Mouse (Mus musculus): Measurements from ENCODE around the gene Uba3.

Uba3 gene

DNA sequence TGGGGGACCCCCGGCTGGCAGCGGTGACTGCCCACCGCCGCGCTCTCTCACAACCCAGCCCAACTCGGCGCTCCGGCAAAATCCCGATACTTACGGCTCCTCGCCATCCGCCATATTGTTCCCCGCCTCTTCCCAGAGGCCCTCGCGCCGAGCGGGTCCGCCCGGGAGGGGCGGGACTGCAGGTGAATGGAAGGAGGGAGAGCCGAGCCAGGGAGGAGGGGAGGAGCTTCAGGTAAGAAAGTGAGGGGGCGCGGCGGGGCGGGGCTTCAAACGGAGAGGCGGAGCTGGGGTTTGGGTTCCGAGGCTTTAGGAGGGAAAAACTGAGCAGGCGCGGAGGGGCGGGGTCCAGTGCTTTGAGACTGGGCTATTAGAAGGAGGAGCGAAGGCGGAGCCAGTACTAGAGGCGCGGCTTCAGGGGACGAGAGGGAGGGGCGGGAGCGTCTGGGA lies at the start of gene Uba3:
Gene Uba3, minus strand, starts transcription at position 209 of the 447 bp plus-strand sequence.
- in situ Hi-C loops (cut with MseI, MboI): no loop called here

DNA sequence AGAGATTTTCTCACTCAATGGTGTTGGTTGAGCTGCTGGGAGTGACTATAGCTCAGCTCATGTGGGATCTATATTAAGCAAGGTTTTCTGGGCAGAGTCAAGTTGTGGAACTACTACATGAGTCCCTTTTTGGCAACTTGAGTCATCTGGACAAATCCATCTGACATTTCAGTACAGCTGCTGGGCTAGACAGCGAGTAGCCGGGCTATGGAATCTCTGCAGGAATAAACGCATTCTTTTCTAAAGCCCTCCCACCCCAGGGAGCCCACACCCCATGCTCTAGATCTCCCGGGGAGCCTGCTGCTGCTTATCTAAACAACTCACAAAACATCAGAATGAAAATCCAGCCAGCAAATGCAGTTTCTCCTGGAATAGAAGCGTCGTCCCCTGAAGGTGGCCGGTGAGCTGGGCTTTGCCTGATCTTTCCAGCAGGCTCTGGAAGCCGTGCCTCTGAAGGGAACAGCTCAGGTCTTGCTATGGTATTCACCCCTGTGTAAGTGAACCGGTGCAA lies 47.3 kb upstream of the Uba3 start, which contains the start of gene Lmod3:
Gene Lmod3, minus strand, starts transcription at position 49 of the 511 bp plus-strand sequence.
- in situ Hi-C loops (cut with MseI, MboI): loop anchor here (10.0 to 25.0 kb wide), 2 partner anchors 272 to 485 kb away; no protein-coding TSS in a partner anchor

DNA sequence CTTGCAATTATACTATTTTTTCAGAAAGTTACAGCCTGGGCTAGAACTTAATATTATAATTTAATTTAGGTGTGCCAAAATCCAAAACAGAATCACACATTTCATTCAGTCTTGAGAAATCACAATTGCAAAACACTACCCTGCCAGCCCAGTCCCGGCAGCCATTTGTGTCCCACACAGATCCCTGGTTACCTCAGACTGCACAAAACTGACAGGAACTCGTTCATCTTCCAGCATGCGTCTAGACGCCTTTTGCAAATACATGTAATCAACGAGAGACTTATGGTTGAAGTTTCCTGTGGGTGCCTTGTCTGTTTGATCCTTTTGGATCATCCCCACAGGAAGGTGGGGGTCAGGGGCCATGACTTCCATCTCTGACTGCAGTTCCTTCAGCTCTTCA lies 46.6 kb upstream of the Uba3 start:
- in situ Hi-C loops (cut with MseI, MboI): loop anchor here (10.0 to 25.0 kb wide), 2 partner anchors 273 to 485 kb away; no protein-coding TSS in a partner anchor

GRCm38 (mm10) chr6:97250966-97251365 lies 45.5 kb upstream of the Uba3 start:
- in situ Hi-C loops (cut with MseI, MboI): loop anchor here (10.0 to 25.0 kb wide), 2 partner anchors 274 to 486 kb away; no protein-coding TSS in a partner anchor

GRCm38 (mm10) chr6:97245200-97245599 lies 39.8 kb upstream of the Uba3 start:
- in situ Hi-C loops (cut with MseI, MboI): no loop called here

- in situ Hi-C loops (cut with MseI, MboI): no loop called here
Observed at GRCm38 (mm10) chr6:97242522-97242921, 37.1 kb upstream of the Uba3 start.

GRCm38 (mm10) chr6:97240092-97240491 lies 34.6 kb upstream of the Uba3 start:
- in situ Hi-C loops (cut with MseI, MboI): no loop called here

- in situ Hi-C loops (cut with MseI, MboI): no loop called here
Observed at GRCm38 (mm10) chr6:97239360-97239759, 33.9 kb upstream of the Uba3 start.

GRCm38 (mm10) chr6:97236088-97236487 lies 30.6 kb upstream of the Uba3 start:
- in situ Hi-C loops (cut with MseI, MboI): no loop called here

- in situ Hi-C loops (cut with MseI, MboI): no loop called here
Observed at GRCm38 (mm10) chr6:97234911-97235668, 29.6 kb upstream of the Uba3 start.

DNA sequence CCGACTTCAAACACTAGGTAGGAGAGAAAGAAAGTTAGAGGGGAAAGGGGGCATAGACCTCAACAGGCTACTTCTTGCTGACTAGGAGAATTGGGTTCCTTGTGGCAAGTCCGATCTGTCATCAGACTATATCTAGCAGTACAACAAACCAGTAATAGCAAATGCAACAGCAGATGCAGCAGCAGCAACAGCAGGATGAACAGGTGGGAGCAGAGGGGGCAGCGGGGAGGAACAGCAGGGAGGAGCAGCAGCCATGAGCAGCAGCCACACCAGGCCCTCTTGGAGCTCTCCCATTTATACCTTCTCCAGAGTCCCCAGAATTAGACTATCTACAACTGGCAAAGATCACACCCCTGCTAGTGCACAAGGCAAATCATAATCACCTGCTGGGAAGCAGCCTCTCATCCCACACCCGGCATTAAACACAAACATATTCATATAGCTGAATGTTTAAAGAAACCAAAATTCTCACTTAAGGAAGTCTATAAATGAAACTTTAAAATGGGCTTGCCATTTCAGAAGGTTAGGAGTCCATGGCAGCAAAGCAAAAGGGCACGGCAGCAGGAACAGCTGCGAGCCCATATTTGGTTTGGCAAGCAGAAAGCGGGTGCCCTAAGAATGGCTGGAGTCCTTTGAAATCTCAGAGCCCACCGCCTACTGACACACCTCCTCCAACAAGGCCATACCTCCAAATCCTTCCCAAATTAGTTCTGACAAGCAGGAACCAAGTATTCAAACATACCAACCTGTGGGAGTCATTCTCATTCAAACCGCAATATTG lies 21.8 kb upstream of the Uba3 start:
- in situ Hi-C loops (cut with MseI, MboI): no loop called here

GRCm38 (mm10) chr6:97226083-97226491 lies 20.6 kb upstream of the Uba3 start:
- in situ Hi-C loops (cut with MseI, MboI): no loop called here

DNA sequence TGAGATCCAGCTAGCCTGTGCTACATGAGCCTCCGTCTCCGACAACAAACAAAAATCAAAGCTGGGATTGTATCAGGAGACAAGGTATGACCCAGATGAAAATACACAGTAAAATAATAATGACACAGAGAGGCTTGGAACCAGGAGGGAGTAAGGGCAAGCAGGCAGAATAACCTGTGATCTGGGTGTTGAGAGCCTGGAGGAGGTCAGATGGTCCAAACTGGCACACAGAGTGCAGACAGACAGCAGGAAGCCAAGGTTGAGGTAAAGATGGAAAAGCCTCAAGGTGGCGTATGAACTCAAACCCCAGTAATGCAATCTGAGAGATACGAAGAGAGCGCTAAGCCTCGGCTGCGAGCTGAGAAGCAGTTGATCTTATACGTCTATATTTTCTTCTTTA lies 19.1 kb upstream of the Uba3 start:
- in situ Hi-C loops (cut with MseI, MboI): no loop called here

- in situ Hi-C loops (cut with MseI, MboI): no loop called here
Observed at GRCm38 (mm10) chr6:97223566-97223965, 18.1 kb upstream of the Uba3 start.

DNA sequence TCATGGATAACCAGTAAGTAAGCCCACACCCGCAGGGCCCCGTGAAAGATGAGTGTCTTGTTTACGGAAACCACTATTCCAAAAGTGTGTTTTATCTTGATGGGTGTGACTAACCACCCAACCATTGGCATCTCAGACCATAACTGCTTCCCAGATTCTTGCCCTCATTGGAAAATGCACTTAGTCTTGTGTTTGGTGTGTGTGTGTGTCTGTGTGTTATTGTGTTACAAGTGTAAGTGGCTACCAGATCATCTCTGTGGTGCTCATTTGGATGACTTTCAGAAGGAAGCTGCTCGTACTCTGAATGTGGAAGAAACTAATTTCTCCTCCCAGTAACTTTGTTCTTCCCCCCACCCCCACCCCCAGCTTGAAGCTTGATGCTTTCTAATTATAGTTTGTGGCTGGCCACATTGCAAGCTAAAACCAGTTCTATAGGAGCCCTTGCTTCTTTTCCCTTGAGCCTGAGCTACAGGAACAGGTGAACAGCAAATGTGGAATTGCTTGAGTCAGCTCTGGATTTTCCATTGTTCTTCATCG lies 17.6 kb upstream of the Uba3 start:
- in situ Hi-C loops (cut with MseI, MboI): no loop called here

DNA sequence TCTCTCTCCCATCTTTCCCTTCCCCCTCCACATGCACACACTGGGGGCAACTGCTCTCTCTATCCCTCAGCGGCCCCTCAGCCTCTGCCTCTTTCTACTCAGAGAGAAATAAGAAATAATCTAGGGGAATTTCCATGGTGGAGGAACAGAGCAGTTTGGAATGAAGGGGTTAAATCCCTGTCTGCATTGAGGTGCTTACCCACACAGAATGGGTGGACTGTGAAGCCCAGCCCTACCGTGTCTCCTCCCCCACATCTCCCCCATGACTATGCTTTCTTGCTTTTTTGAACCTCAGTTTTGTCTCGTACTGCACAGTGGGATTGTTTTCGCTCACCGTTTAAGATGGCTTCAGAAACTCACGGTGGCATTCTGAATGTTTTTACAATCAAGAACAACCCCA lies 16.9 kb upstream of the Uba3 start:
- in situ Hi-C loops (cut with MseI, MboI): no loop called here

DNA sequence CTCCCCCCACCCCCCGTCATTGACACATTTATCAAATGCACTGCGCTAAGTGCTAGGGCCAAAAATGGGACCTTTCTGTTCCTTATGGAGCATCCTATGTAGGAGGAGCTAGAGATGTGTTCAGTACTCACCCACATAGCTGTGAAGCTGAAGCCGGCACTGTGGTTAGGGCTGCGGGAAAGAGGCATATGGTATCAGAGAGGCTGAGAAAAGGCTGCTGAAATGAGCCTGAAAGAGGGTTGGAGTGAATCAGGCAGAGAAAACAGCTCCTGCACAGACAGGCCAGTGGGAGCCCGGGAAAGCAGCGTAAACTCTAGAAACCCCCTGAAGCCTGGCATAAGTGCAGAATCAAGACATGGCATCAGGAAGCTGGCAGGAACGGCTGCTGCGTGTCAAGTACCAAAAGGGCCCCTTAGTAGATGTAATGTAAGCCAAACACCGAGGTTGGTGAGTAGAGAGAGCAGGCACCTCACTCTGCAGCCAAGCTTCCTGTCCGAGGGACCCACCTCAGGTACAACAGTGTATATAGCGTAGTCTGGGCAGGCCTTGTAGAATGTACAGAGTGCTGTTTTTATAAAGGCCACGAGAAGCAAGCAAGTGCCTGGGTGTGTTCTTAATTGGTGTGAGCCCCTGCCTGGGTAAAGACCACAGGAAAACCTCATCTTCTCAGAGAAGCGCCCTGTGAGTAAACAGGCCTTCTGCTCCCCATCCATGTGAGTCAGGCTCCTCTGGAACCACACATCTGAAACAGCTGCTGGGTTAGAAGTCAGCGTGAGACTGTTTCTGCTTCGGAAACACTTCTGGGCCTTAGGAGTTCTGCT lies 16.0 kb upstream of the Uba3 start:
- in situ Hi-C loops (cut with MseI, MboI): no loop called here

GRCm38 (mm10) chr6:97220672-97221071 lies 15.2 kb upstream of the Uba3 start:
- in situ Hi-C loops (cut with MseI, MboI): no loop called here

GRCm38 (mm10) chr6:97216154-97216821 lies 10.8 kb upstream of the Uba3 start:
- in situ Hi-C loops (cut with MseI, MboI): no loop called here

DNA sequence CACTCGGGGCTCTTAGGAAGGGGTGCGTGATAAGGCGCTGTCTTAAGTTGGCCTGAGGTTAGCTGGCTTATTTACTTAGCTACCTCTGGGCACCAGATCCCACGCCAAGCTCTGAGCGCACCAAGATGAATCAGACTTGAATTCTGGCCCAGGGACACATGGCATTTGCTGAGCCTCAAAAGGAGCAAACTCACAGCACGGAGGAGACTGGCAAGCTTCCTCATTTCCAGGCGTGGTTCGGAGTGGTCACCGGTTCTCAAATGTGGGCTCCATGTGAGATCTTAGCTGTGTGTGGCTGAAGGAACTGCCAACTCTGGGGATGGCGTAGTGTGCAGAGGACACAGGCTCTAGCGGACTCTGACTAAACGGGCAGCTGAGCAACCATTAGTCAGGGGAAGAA lies 6.5 kb upstream of the Uba3 start:
- in situ Hi-C loops (cut with MseI, MboI): no loop called here

Data from mouse trophoblast stem cell (cell line).